Mouse (Mus musculus) lung, postnatal 0 days (tissue): ENCODE results near the gene Gfer. TPM values are rescaled to one million over a fixed set of nuclear protein-coding genes. Genes with fewer than 3 reads are reported as not detected.

Source experiments
- ATAC-seq: fragments of 200-750 bp; cut with Nextera tagmentation; 2 replicates; pipeline ENCODE4 v1.8.0; 2017; ENCODE audit warnings: moderate library complexity
- DNase-seq: peaks from one replicate; pipeline ENCODE4 v3.0.0-alpha.2; 2016; ENCODE audit warnings: low spot score
- H3K27ac ChIP-seq: fragments of 300-500 bp; sonication (generic); 2 replicates; pipeline ENCODE4 v1.5.1; 2014; ENCODE audit warnings: antibody characterized with exemption, mild to moderate bottlenecking, low read length, mixed read lengths
- H3K27me3 ChIP-seq: fragments of 300-500 bp; sonication (generic); replicated peaks from 2 replicates; pipeline ENCODE4 v1.6.1; 2014; ENCODE audit warnings: low read length, mixed read lengths; ENCODE audit not compliant: insufficient read depth
- H3K36me3 ChIP-seq: fragments of 300-500 bp; sonication (generic); 2 replicates; pipeline ENCODE4 v1.6.1; 2014; ENCODE audit warnings: low read length, mixed read lengths; ENCODE audit not compliant: insufficient read depth
- H3K4me1 ChIP-seq: fragments of 300-500 bp; sonication (generic); 2 replicates; pipeline ENCODE4 v1.6.1; 2014; ENCODE audit warnings: antibody characterized with exemption, low read depth, low read length, mixed read lengths; ENCODE audit not compliant: insufficient read depth
- H3K4me2 ChIP-seq: fragments of 300-500 bp; sonication (generic); replicated peaks from 2 replicates; pipeline ENCODE4 v1.6.1; 2014; ENCODE audit warnings: low read depth, mild to moderate bottlenecking, low read length, moderate library complexity, mixed read lengths
- H3K4me3 ChIP-seq: fragments of 300-500 bp; sonication (generic); 2 replicates; pipeline ENCODE4 v1.5.1; 2014; ENCODE audit warnings: low read depth, low read length
- H3K9ac ChIP-seq: fragments of 300-500 bp; sonication (generic); replicated peaks from 2 replicates; pipeline ENCODE4 v1.6.1; 2014; ENCODE audit warnings: low read depth, mild to moderate bottlenecking
- H3K9me3 ChIP-seq: fragments of 300-500 bp; sonication (generic); 2 replicates; pipeline ENCODE4 v1.6.1; 2016; ENCODE audit warnings: low read length, mixed read lengths
- CTCF ChIP-seq: IDR thresholded peaks from 2 replicates; pipeline ENCODE4 v1.5.1; 2016; ENCODE audit warnings: antibody characterized with exemption, mild to moderate bottlenecking
- EP300 ChIP-seq: IDR thresholded peaks from 2 replicates; pipeline ENCODE4 v1.6.1; 2016; ENCODE audit warnings: antibody characterized with exemption, mild to moderate bottlenecking, control low read depth
- WGBS: fragments of 180-500 bp; shearing (Covaris S2); extraction: QIAGEN DNeasy Blood & Tissue Kit; methylation state at CpG from one replicate; pipeline ENCODE4 v1.1.7; 2014; 5-methylcytosine and 5-hydroxymethylcytosine counted together
- polyA plus RNA-seq: library from polyadenylated mRNA; unstranded; fragments of >200 nt; fragmentation: Nextera tagmentation; extraction: Ambion mirVana; gene quantifications from 2 replicates; pipeline ENCODE4 v1.2.1, GENCODE M21; 2015

Gene Gfer
- polyA plus RNA-seq, 1 experiment from 2014 or later = 26.1 TPM

- Histone ChIP-seq H3K27ac (no peak within 1 kb of the TSS), H3K9me3 (no peaks in the 10 kb centered on the region), H3K27me3 (peaks cover 6% of the 10 kb centered on the region; the same call in 1 of the 2 replicates), H3K9ac (peak within 1 kb of the TSS; percentile 19; the same call in 1 of the 2 replicates), H3K4me1 (peaks cover 8% of the 10 kb centered on the region), H3K4me2 (peak within 1 kb of the TSS; percentile 75), H3K36me3 (no peaks in the 10 kb centered on the region), H3K4me3 (peak within 1 kb of the TSS; percentile 38)
- TF ChIP-seq CTCF = no peak; the same call in 1 of the 2 replicates
- peak; percentile 56 for DNase-seq
- WGBS = 1% methylated on average over 47 of the region's 47 CpGs
- peak; percentile 53 for ATAC-seq
Observed at GRCm38 (mm10) chr17:24658017-24658758, 37.8 kb downstream of the Gfer start, which contains the start of gene Npw. Gene Npw, minus strand, starts transcription at chr17:24658457.

DNA sequence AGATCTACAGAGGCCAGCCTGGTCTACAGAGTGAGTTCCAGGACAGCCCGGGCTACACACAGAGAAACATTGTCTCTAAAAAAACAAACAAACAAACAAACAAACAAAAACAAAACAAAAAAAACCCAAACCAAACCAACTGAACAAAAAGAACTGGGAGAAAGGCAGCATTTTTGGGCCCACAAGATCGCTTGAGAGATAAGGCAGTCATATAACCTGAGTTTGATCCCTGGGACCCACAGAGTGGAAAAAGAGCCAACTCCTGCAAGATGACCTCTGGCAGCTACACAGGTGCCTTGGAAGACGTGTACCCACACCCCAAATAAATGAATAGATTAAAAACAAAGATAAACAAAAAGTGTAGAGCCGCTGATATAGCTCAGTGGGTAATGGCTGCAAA lies 41.0 kb downstream of the Gfer start:
- Histone ChIP-seq H3K9me3 (no peaks in the 10 kb centered on the region), H3K4me3 (no peak overlapping the region), H3K27ac (no peak overlapping the region), H3K36me3 (no peaks in the 10 kb centered on the region), H3K4me1 (peaks cover 17% of the 10 kb centered on the region), H3K27me3 (peaks cover 6% of the 10 kb centered on the region; the same call in 1 of the 2 replicates), H3K9ac (no peak overlapping the region), H3K4me2 (no peak overlapping the region)
- DNase-seq = no peak
- TF ChIP-seq CTCF = no peak
- ATAC-seq = no peak
- 63% methylated on average over 4 of the region's 4 CpGs for WGBS

GRCm38 (mm10) chr17:24653967-24654710 lies 41.8 kb downstream of the Gfer start:
- no peaks in the 10 kb centered on the region for H3K36me3 ChIP-seq
- TF ChIP-seq EP300 (0 out of 2 replicates have a peak, but pooled peaks have one; percentile 28), CTCF (peak; percentile 98)
- H3K9ac ChIP-seq = no peak overlapping the region
- H3K27me3 ChIP-seq = peaks cover 6% of the 10 kb centered on the region; the same call in 1 of the 2 replicates
- H3K4me1 ChIP-seq = peaks cover 17% of the 10 kb centered on the region
- WGBS = 5% methylated on average over 18 of the region's 19 CpGs
- 0 out of 2 replicates have a peak overlapping the region, but pooled peaks have one; percentile 60 for H3K27ac ChIP-seq
- peak overlapping the region; percentile 42 for H3K4me2 ChIP-seq
- no peaks in the 10 kb centered on the region for H3K9me3 ChIP-seq
- ATAC-seq (peak; percentile 75), DNase-seq (peak; percentile 95)
- no peak overlapping the region for H3K4me3 ChIP-seq

DNA sequence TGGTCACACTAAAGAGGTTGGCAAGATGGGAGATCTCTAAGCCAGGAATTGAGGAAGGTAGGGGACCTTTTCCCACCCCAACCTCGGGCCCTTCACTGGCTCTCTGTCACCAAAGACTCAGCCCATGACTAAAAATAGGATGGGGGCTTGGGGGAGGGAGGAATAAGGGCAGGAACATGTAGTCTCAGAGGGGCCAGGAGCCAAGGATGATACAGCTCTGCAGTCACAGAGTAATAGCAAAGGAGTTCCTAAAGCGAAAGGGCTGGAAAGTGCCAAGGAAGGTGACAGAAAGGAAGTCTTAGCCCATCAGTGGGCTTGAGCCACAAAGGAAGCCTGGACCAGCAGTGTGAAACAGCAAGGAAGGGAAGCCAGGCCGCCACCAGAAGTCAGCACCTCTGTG lies 44.1 kb downstream of the Gfer start:
- TF ChIP-seq CTCF = no peak
- no peak for TF ChIP-seq EP300
- H3K4me2 ChIP-seq = no peak overlapping the region
- no peak for DNase-seq
- no peaks in the 10 kb centered on the region for H3K9me3 ChIP-seq
- no peak for ATAC-seq
- no peak overlapping the region for H3K9ac ChIP-seq
- H3K4me1 ChIP-seq = peaks cover 17% of the 10 kb centered on the region; the same call in 1 of the 2 replicates
- H3K36me3 ChIP-seq = peaks cover 4% of the 10 kb centered on the region; the same call in 1 of the 2 replicates
- H3K27me3 ChIP-seq = no peaks in the 10 kb centered on the region
- 43% methylated on average over 3 of the region's 3 CpGs for WGBS
- H3K4me3 ChIP-seq = no peak overlapping the region
- no peak overlapping the region for H3K27ac ChIP-seq

DNA sequence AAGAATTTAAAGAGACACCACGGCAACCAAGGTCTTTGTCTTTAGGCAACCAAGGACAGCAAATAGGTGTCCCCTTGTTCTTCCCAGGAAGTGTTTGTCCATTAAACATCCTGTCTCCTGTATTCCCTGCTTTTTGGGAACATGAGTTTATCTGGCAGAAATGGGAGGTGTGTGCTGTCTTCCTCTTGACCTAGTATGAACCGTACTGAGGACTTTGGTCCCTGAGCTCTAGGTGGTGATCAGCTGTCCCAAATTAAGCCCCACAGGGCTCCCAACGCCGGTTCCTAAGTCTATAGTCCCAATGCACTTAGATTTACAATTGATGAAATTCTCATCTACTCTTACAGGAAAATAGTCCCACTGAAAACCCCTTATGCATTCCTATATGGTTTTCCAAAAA lies 45.2 kb downstream of the Gfer start:
- DNase-seq (no peak), ATAC-seq (no peak)
- WGBS = 66% methylated on average over 4 of the region's 4 CpGs
- peak overlapping the region; percentile 95 for H3K4me2 ChIP-seq
- peak overlapping the region; percentile 90; the same call in 1 of the 2 replicates for H3K4me3 ChIP-seq
- H3K27ac ChIP-seq = peak overlapping the region; percentile 87
- peak overlapping the region; percentile 74; the same call in 1 of the 2 replicates for H3K9ac ChIP-seq
- H3K9me3 ChIP-seq = no peaks in the 10 kb centered on the region
- H3K4me1 ChIP-seq = peaks cover 17% of the 10 kb centered on the region; the same call in 1 of the 2 replicates
- TF ChIP-seq EP300 (peak; percentile 42; the same call in 1 of the 2 replicates), CTCF (no peak)
- H3K36me3 ChIP-seq = peaks cover 8% of the 10 kb centered on the region; the same call in 1 of the 2 replicates
- H3K27me3 ChIP-seq = no peaks in the 10 kb centered on the region

- H3K27me3 ChIP-seq = no peaks in the 10 kb centered on the region
- TF ChIP-seq CTCF (no peak), EP300 (no peak)
- no peaks in the 10 kb centered on the region for H3K9me3 ChIP-seq
- WGBS = under 1% methylated on average over 20 of the region's 41 CpGs
- H3K27ac ChIP-seq = peak within 1 kb of the TSS; percentile 87
- H3K4me1 ChIP-seq = peaks cover 17% of the 10 kb centered on the region; the same call in 1 of the 2 replicates
- peak within 1 kb of the TSS; percentile 74 for H3K9ac ChIP-seq
- peak; percentile 69 for ATAC-seq
- peak; percentile 73 for DNase-seq
- peaks cover 8% of the 10 kb centered on the region; the same call in 1 of the 2 replicates for H3K36me3 ChIP-seq
- H3K4me3 ChIP-seq = peak within 1 kb of the TSS; percentile 90
- H3K4me2 ChIP-seq = peak within 1 kb of the TSS; percentile 95
Observed at GRCm38 (mm10) chr17:24650070-24650616, 45.8 kb downstream of the Gfer start, which contains the start of gene Slc9a3r2. Gene Slc9a3r2, minus strand, starts transcription at chr17:24650327.
